Comparison of ENCODE assay signal across 10 mouse cellular contexts in the genomic region with DNA sequence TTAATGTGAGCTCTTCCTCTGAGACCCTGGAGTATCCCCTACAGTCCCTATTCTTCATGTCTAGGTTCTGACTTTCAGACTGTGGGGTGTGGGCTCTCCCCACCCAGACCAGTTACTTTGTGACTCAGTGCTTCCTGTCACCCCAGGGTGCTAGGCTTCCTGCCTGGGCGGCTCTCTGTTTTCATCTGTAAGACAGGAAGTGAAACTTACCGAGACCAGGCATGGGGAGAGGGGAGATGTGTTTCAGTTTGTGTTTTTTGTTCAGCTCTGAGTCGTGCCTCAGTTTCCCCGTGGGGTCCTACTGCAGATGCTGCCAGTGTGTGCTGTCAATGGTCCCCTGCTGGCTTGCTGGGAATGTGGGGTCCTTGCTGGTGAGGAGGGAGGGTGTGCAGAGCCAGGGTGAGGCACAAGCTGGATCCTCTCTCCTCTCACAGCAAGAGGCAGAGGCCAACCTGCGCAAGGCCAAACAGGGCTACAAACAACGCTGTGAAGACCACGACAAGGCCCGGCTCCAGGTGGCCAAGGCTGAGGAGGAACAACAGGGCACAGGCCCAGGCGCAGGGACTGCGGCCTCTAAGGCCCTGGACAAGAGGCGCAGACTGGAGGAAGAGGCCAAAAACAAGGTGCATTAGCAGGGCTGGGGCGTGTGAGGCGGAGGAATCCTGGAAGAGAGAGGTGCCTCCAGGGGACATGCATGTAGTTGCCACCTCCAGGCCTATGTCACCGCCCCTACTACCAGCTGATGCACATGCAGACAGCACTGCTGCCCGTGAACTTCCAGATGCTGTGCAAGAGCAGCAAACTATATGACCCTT. TPM values are rescaled to one million over a fixed set of nuclear protein-coding genes. Genes with fewer than 3 reads are reported as not detected.
DNase-seq lines count a peak whose midpoint lies in the region; ATAC-seq and TF ChIP-seq lines count a peak whose summit lies in the region.
"Had no signal": no experiment of that assay in that cellular context is flagged by ENCODE, and none has a peak within 500 bp of the region (broad histone marks: within the 10 kb centered on the region; RNA-seq: fewer than 3 reads in every experiment).

No protein-coding gene starts in this region.

- no peak overlapping the region for H3K4me2 ChIP-seq in midbrain, postnatal 0 days (ENCODE audit: low read depth, low read length, poor library complexity, severe bottlenecking)
- H3K4me2 ChIP-seq in forebrain, embryonic 16.5 days (ENCODE audit: low read length): no peak overlapping the region
- H3K4me2 ChIP-seq: limb, embryonic 15.5 days had no signal

- DNase-seq in midbrain, embryonic 10.5 days (ENCODE audit: low spot score): no peak
- DNase-seq in midbrain, postnatal 0 days (ENCODE audit: low spot score): no peak
- DNase-seq in thymus, postnatal 10 days (ENCODE audit: low spot score in 2 of 2): peak; percentile 79
- no peak for DNase-seq in urinary bladder, postnatal 10 days (ENCODE audit: low spot score)
- no peak for DNase-seq in kidney, postnatal 14 days

- no peak overlapping the region for H3K4me3 ChIP-seq in midbrain, embryonic 10.5 days
- no peak overlapping the region for H3K4me3 ChIP-seq in midbrain, postnatal 0 days (ENCODE audit: low read depth, low read length)
- peak overlapping the region; percentile 28 for H3K4me3 ChIP-seq in bone marrow, adult 2 months (replicated peaks; ENCODE audit: control insufficient read depth, low read depth, low read length)
- no peak overlapping the region for H3K4me3 ChIP-seq in forebrain, embryonic 16.5 days (replicated peaks; ENCODE audit: low read length)
- H3K4me3 ChIP-seq: limb, embryonic 15.5 days had no signal

- peaks cover 25% of the 10 kb centered on the region for H3K4me1 ChIP-seq in midbrain, embryonic 10.5 days
- H3K4me1 ChIP-seq in midbrain, postnatal 0 days (ENCODE audit: insufficient read depth, low read length): no peaks in the 10 kb centered on the region
- peaks cover 7% of the 10 kb centered on the region for H3K4me1 ChIP-seq in bone marrow, adult 2 months (ENCODE audit: control insufficient read depth, insufficient read depth, low read length)
- no peaks in the 10 kb centered on the region for H3K4me1 ChIP-seq in forebrain, embryonic 16.5 days (replicated peaks; ENCODE audit: control insufficient read depth, insufficient read depth, low read length)

- H3K9me3 ChIP-seq in midbrain, embryonic 10.5 days (replicated peaks): no peaks in the 10 kb centered on the region
- H3K9me3 ChIP-seq in midbrain, postnatal 0 days (ENCODE audit: low read length): no peaks in the 10 kb centered on the region
- no peaks in the 10 kb centered on the region for H3K9me3 ChIP-seq in forebrain, embryonic 16.5 days (ENCODE audit: control insufficient read depth, low read length)
- H3K9me3 ChIP-seq: limb, embryonic 15.5 days had no signal

- H3K27me3 ChIP-seq in midbrain, embryonic 10.5 days (ENCODE audit: low read depth, poor library complexity, severe bottlenecking): peaks cover 18% of the 10 kb centered on the region
- peaks cover 6% of the 10 kb centered on the region for H3K27me3 ChIP-seq in midbrain, postnatal 0 days (ENCODE audit: insufficient read depth, low read length)
- H3K27me3 ChIP-seq in forebrain, embryonic 16.5 days (replicated peaks; ENCODE audit: control insufficient read depth, insufficient read depth, low read length): peaks cover 4% of the 10 kb centered on the region
- H3K27me3 ChIP-seq: limb, embryonic 15.5 days had no signal

- WGBS in midbrain, embryonic 10.5 days: 80% methylated on average over 15 of the region's 15 CpGs
- WGBS in midbrain, postnatal 0 days: 81% methylated on average over 15 of the region's 15 CpGs
- WGBS in bone marrow, adult 2 months: 61% methylated on average over 15 of the region's 15 CpGs
- 83% methylated on average over 15 of the region's 15 CpGs for WGBS in forebrain, embryonic 16.5 days

- H3K27ac ChIP-seq in midbrain, embryonic 10.5 days (replicated peaks): 0 out of 2 replicates have a peak overlapping the region, but pooled peaks have one; percentile 52
- H3K27ac ChIP-seq in midbrain, postnatal 0 days (ENCODE audit: low read depth, low read length): no peak overlapping the region
- H3K27ac ChIP-seq in bone marrow, adult 2 months (ENCODE audit: control insufficient read depth, insufficient read depth, low read depth, low read length, poor library complexity): peak overlapping the region; percentile 73
- H3K27ac ChIP-seq in forebrain, embryonic 16.5 days (ENCODE audit: low read length): no peak overlapping the region

- H3K36me3 ChIP-seq in midbrain, embryonic 10.5 days: peaks cover 7% of the 10 kb centered on the region
- no peaks in the 10 kb centered on the region for H3K36me3 ChIP-seq in midbrain, postnatal 0 days (ENCODE audit: insufficient read depth, low read length)
- no peaks in the 10 kb centered on the region for H3K36me3 ChIP-seq in forebrain, embryonic 16.5 days (ENCODE audit: control insufficient read depth, insufficient read depth)
- H3K36me3 ChIP-seq: limb, embryonic 15.5 days had no signal

- H3K9ac ChIP-seq in midbrain, postnatal 0 days (replicated peaks; ENCODE audit: low read length, poor library complexity, severe bottlenecking): no peak overlapping the region
- no peak overlapping the region for H3K9ac ChIP-seq in forebrain, embryonic 16.5 days (replicated peaks; ENCODE audit: low read depth, low read length)
- H3K9ac ChIP-seq: limb, embryonic 15.5 days had no signal

- ATAC-seq in midbrain, postnatal 0 days (ENCODE audit: low FRiP score): no peak
- peak; percentile 78 for ATAC-seq in megakaryocyte, adult 5-6 weeks (ENCODE audit: poor library complexity, severe bottlenecking)
- no peak for ATAC-seq in forebrain, embryonic 16.5 days
- ATAC-seq: forebrain, embryonic 14.5 days had no signal

- no peak for TF ChIP-seq POLR2A in bone marrow, adult 2 months (IDR thresholded peaks at IDR 0.05; ENCODE audit: borderline replicate concordance, control insufficient read depth, low read depth, low read length)

- TF ChIP-seq CTCF in midbrain, postnatal 0 days (IDR thresholded peaks at IDR 0.05): no peak
- TF ChIP-seq CTCF in bone marrow, adult 2 months (IDR thresholded peaks at IDR 0.05; ENCODE audit: control insufficient read depth, insufficient read depth, low read length): no peak

RNA-seq across cellular contexts. Expression of a gene that starts 8.0 kb away (rescaled TPM):
- polyA plus RNA-seq in midbrain, embryonic 10.5 days (2016; fragmentation: Nextera tagmentation; extraction: Ambion mirVana): 7.9 and 8.0 TPM in 2 replicates
- 1.7 and 2.4 TPM in 2 replicates for total RNA-seq in midbrain, postnatal 0 days (2014; rRNA removed)
- 1.2 and 1.6 TPM in 2 replicates for polyA plus RNA-seq in midbrain, postnatal 0 days (2015; fragmentation: Nextera tagmentation; extraction: Ambion mirVana)
- 111 and 291 TPM in 2 replicates for polyA plus RNA-seq in bone marrow, adult 2 months (2011; ENCODE audit: insufficient read depth, insufficient read length, low replicate concordance, missing spikeins)
- total RNA-seq in megakaryocyte, adult 5-6 weeks (2015): 135 and 140 TPM in 2 replicates
- 235 and 237 TPM in 2 replicates for total RNA-seq in megakaryocyte, adult 5-6 weeks (2017)
- 1.2 and 1.8 TPM in 2 replicates for polyA plus RNA-seq in forebrain, embryonic 16.5 days (2015; fragmentation: Nextera tagmentation; extraction: Ambion mirVana)

RNA-seq across cellular contexts. Expression of a gene that starts 15.2 kb away (rescaled TPM):
- polyA plus RNA-seq in midbrain, embryonic 10.5 days (2016; fragmentation: Nextera tagmentation; extraction: Ambion mirVana): 233 and 276 TPM in 2 replicates
- 66.4 and 76.0 TPM in 2 replicates for total RNA-seq in midbrain, postnatal 0 days (2014; rRNA removed)
- polyA plus RNA-seq in midbrain, postnatal 0 days (2015; fragmentation: Nextera tagmentation; extraction: Ambion mirVana): 126 and 135 TPM in 2 replicates
- 35.6 and 44.5 TPM in 2 replicates for polyA plus RNA-seq in bone marrow, adult 2 months (2011; ENCODE audit: insufficient read depth, insufficient read length, low replicate concordance, missing spikeins)
- total RNA-seq in megakaryocyte, adult 5-6 weeks (2015): 70.2 and 70.7 TPM in 2 replicates
- 58.4 and 69.2 TPM in 2 replicates for total RNA-seq in megakaryocyte, adult 5-6 weeks (2017)
- 173 and 178 TPM in 2 replicates for polyA plus RNA-seq in forebrain, embryonic 16.5 days (2015; fragmentation: Nextera tagmentation; extraction: Ambion mirVana)

RNA-seq across cellular contexts. Expression of a gene that starts 22.5 kb away (rescaled TPM):
- polyA plus RNA-seq in midbrain, embryonic 10.5 days (2016; fragmentation: Nextera tagmentation; extraction: Ambion mirVana): 702 and 747 TPM in 2 replicates
- total RNA-seq in midbrain, postnatal 0 days (2014; rRNA removed): 350 TPM in 2 replicates
- polyA plus RNA-seq in midbrain, postnatal 0 days (2015; fragmentation: Nextera tagmentation; extraction: Ambion mirVana): 635 and 741 TPM in 2 replicates
- polyA plus RNA-seq in bone marrow, adult 2 months (2011; ENCODE audit: insufficient read depth, insufficient read length, low replicate concordance, missing spikeins): 948 and 2,392 TPM in 2 replicates
- 259 and 303 TPM in 2 replicates for total RNA-seq in megakaryocyte, adult 5-6 weeks (2015)
- 375 and 378 TPM in 2 replicates for total RNA-seq in megakaryocyte, adult 5-6 weeks (2017)
- 443 and 475 TPM in 2 replicates for polyA plus RNA-seq in forebrain, embryonic 16.5 days (2015; fragmentation: Nextera tagmentation; extraction: Ambion mirVana)

RNA-seq across cellular contexts. Expression of a gene that starts 28.1 kb away (rescaled TPM):
- 3.2 and 4.8 TPM in 2 replicates for polyA plus RNA-seq in midbrain, embryonic 10.5 days (2016; fragmentation: Nextera tagmentation; extraction: Ambion mirVana)
- total RNA-seq in midbrain, postnatal 0 days (2014; rRNA removed): 9.3 TPM in 2 replicates
- 1.7 and 1.9 TPM in 2 replicates for polyA plus RNA-seq in midbrain, postnatal 0 days (2015; fragmentation: Nextera tagmentation; extraction: Ambion mirVana)
- 54.3 and 96.9 TPM in 2 replicates for polyA plus RNA-seq in bone marrow, adult 2 months (2011; ENCODE audit: insufficient read depth, insufficient read length, low replicate concordance, missing spikeins)
- 32.6 and 34.7 TPM in 2 replicates for total RNA-seq in megakaryocyte, adult 5-6 weeks (2015)
- total RNA-seq in megakaryocyte, adult 5-6 weeks (2017): 33.6 and 37.4 TPM in 2 replicates
- polyA plus RNA-seq in forebrain, embryonic 16.5 days (2015; fragmentation: Nextera tagmentation; extraction: Ambion mirVana): 3.9 and 4.7 TPM in 2 replicates

RNA-seq across cellular contexts. Expression of a gene that starts 36.1 kb away (rescaled TPM):
- 198 and 199 TPM in 2 replicates for polyA plus RNA-seq in midbrain, embryonic 10.5 days (2016; fragmentation: Nextera tagmentation; extraction: Ambion mirVana)
- 14.8 and 19.5 TPM in 2 replicates for total RNA-seq in midbrain, postnatal 0 days (2014; rRNA removed)
- polyA plus RNA-seq in midbrain, postnatal 0 days (2015; fragmentation: Nextera tagmentation; extraction: Ambion mirVana): 12.6 and 12.8 TPM in 2 replicates
- 41.7 and 92.4 TPM in 2 replicates for polyA plus RNA-seq in bone marrow, adult 2 months (2011; ENCODE audit: insufficient read depth, insufficient read length, low replicate concordance, missing spikeins)
- 174 and 175 TPM in 2 replicates for total RNA-seq in megakaryocyte, adult 5-6 weeks (2015)
- total RNA-seq in megakaryocyte, adult 5-6 weeks (2017): 286 and 299 TPM in 2 replicates
- polyA plus RNA-seq in forebrain, embryonic 16.5 days (2015; fragmentation: Nextera tagmentation; extraction: Ambion mirVana): 30.5 and 31.3 TPM in 2 replicates

Comparison
In these comparisons a context has a peak if more than half of its experiments do, and no peak if none do; other contexts are left out.
1. H3K27ac ChIP-seq: peak in midbrain, embryonic 10.5 days (single experiment) and bone marrow, adult 2 months (single experiment); none in midbrain, postnatal 0 days (single experiment) and forebrain, embryonic 16.5 days (single experiment).
2. DNase-seq: peak in thymus, postnatal 10 days (2 of 2); none in midbrain, embryonic 10.5 days (single experiment), midbrain, postnatal 0 days (single experiment), urinary bladder, postnatal 10 days (single experiment) and kidney, postnatal 14 days (single experiment).
3. RNA of a gene that starts 8.0 kb away (polyA plus RNA-seq): 111 to 291 TPM in bone marrow, adult 2 months; 7.9 to 8.0 TPM in midbrain, embryonic 10.5 days, 1.2 to 1.6 TPM in midbrain, postnatal 0 days and 1.2 to 1.8 TPM in forebrain, embryonic 16.5 days; every median in the first group is over 10 times any median in the second.